Mouse (Mus musculus): ENCODE results near the gene H6pd.

Gene H6pd

GRCm38 (mm10) chr4:149975291-149975690, 33.5 kb downstream of the H6pd start:
- no peak for DNase-seq (ENCODE audit: low spot score in 2 of 2)

- no peak for DNase-seq (ENCODE audit: low spot score in 2 of 2)
Measured at GRCm38 (mm10) chr4:149971393-149971792, 37.4 kb downstream of the H6pd start.

GRCm38 (mm10) chr4:149968526-149968925, 40.3 kb downstream of the H6pd start:
- DNase-seq (ENCODE audit: low spot score in 2 of 2): no peak

DNA sequence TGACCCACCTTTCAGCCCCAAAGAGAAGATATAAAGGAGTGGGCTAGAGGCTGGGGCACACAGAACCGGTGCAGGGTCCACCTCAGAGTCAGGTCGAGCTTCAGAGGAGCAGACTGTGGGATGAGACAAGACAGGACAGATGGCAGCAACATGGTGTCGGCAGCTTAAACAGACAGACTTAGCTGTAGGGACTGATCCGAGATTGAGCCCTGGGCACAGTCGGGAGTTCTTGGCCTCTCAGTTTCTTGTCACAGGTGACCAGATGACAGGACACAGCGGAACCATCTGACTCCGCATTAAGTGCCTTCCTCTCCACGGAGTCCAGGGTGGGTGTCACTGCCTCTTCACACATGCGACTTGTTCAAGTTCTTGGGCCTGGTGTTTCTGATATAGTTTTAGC, 41.9 kb downstream of the H6pd start:
- no peak for DNase-seq (ENCODE audit: low spot score in 2 of 2)

- DNase-seq (ENCODE audit: low spot score in 2 of 2): no peak
Measured at GRCm38 (mm10) chr4:149966252-149966651, 42.6 kb downstream of the H6pd start.

DNA sequence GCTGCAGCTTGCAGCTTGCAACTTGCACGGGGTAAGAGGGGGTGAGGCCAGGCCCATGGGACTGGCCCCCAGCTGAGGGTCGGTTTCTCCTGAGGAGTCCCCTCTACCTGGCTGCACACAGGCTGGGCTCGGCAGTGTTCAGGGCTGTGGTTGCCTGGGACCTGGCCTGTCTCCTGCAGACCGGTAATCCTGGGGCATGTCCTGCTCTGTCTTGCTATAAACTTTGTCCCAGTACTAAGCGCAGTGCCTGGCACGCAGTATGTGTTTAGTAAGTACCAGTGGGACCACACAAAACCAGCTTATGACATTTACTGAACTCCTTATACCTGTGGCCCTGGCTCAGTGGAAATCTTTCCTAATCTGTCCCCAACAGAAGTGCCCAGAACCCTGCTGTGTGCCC, 43.2 kb downstream of the H6pd start:
- DNase-seq (ENCODE audit: low spot score in 2 of 2): no peak

DNA sequence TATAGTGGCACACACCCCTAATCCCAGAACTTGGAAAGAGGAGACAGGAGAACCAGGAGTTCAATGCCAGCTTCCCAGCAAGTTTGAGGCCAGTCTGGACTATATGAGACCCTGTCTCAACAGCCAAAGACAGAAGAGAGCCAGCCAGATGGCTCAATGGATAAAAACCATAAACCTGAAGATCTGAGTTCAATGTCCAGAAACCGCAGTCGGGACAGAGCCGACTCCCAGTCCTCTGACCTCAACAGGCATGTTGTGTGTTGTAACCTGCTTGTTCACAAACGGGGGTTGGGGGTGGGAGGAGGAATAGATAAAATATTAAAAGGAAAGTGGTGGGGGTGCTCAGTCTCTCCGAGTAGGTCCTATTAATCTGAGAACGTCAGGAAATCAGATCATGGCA, 43.6 kb downstream of the H6pd start:
- DNase-seq (ENCODE audit: low spot score in 2 of 2): no peak

DNA sequence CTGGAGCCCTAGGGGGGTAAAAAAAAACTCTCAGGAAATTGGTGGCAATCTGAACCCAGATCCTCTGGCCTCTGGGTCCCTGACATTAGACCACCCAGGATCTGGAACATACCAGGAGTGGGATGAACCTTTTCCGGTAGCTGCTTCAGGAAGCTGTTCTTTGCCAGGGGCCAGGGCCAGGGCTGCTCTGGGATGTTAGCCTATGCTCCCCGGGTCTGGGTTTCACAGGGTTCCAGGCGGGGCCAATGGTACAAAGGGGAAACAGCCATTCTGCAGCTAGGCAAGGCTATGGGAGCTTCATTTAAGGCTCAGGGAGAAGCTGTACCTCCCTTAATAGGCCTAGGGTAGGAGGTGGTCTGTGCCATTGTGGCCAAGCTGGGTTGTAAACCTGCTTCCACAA, 44.1 kb downstream of the H6pd start:
- DNase-seq (ENCODE audit: low spot score in 2 of 2): no peak

DNA sequence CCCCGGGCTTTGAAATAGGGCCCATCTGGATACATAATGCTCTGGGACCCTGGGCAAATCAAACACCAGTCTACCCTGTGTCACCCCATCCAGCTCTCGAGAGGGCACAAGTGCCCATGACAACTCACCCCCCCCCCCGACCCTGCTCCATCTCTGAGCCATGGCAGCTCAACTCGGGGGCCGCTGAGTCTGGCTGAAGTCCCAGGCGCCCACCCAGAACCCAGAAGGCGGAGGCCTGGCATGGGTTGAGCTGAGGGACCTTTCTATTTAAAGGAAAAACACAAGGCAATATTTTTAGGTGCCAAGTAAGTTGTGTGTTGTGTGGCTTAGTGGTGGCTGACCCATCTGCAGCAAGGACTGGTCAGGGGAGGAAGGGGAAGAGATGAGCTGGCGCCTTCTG, 44.5 kb downstream of the H6pd start:
- DNase-seq (ENCODE audit: low spot score in 2 of 2): no peak

- DNase-seq (ENCODE audit: low spot score in 2 of 2): no peak
Measured at GRCm38 (mm10) chr4:149960391-149960790, 48.4 kb downstream of the H6pd start.

DNA sequence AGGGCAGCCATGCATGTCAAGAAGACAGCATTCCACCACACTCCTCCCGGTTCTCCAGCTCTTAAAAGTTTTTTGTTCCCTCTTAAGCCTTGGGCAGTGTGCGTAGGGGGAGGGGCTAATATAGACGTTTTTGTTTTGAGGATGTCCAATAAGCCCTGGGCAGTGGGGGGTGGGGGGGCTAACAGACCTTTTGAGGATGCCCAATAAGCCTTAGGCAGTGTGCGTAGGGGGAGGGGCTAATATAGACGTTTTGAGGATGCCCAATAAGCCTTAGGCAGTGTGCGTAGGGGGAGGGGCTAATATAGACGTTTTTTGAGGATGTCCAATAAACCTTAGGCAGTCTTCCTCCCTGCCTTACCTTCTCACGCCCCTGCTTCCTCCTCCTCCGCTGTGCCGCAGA, 49.0 kb downstream of the H6pd start:
- DNase-seq (ENCODE audit: low spot score in 2 of 2): no peak

DNA sequence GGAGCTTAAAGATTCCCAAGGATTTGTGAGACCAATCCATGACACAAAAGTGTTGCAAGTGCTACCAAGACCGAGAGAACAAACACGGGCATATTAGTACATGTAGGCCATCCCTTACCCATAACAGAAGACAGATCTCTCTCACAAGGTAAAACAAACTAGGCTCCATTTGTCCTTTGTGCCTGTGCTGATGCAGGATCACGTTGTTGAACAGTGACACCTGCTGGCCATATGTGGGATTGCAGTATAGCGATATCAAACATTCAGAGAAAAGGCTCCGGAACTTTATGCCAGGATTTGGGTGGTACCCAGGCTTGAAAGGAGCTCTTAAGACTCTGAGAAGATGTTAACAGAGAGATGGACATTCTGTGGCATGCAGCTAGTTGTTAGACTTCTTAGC, 50.3 kb downstream of the H6pd start:
- DNase-seq (ENCODE audit: low spot score in 2 of 2): peak; percentile 63 to 78

DNA sequence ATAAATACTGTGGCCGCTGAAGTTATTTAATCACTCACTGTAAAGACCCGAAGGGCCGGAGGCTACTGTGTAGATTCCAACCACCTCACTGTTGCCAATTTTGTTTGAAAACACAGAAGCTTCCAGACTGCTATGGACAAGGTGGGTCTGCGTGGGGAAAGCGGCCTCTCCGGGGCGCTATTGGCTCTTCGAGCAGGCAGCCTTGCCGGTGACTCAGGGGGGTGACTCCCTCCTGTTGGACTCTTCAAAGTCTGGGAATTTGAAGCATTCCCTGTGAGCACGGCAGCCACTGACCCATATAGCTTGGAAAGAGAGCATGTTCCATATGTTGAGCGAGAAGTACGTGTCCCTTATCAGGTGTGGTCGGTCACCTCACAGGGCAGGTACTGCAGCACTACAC, 52.8 kb downstream of the H6pd start:
- no peak for DNase-seq (ENCODE audit: low spot score in 2 of 2)

GRCm38 (mm10) chr4:149955631-149956030, 53.2 kb downstream of the H6pd start:
- DNase-seq (ENCODE audit: low spot score in 2 of 2): no peak

DNA sequence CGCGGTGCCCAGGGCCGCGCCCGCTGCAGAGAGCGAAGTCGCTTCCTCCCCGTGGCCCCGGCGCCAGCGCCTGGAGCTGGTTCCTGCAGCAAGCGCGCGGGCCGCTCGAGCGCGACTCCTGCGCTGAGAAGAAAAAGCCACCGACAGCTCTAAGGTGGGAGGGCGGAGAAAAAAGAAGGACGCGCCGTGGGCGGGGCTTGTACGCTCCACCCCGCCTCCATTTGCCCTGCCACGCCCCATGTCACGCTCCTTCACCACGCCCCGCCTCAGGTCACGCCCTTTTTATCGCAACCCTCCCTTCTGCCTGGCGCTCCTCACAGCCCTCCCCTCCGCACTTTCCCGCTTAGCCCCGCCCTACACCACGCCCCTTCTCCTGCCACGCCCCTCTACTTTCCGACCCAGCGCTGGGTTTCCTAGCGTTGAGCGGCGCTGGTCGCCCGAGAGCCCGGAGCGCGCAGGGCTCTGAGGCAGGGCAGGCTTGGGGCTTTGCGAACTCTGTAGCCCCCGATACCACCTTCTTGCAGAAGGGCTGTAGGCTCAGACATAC, 53.9 kb downstream of the H6pd start, which contains the start of gene Spsb1:
Gene Spsb1, minus strand, starts transcription at position 151 of the 547 bp plus-strand sequence.
- DNase-seq (ENCODE audit: low spot score in 2 of 2): peak; percentile 97 to 99

- peak in 1 of 2 experiments; percentile 20 for DNase-seq (ENCODE audit: low spot score in 2 of 2)
Measured at GRCm38 (mm10) chr4:149953621-149954481, 55.0 kb downstream of the H6pd start.

DNA sequence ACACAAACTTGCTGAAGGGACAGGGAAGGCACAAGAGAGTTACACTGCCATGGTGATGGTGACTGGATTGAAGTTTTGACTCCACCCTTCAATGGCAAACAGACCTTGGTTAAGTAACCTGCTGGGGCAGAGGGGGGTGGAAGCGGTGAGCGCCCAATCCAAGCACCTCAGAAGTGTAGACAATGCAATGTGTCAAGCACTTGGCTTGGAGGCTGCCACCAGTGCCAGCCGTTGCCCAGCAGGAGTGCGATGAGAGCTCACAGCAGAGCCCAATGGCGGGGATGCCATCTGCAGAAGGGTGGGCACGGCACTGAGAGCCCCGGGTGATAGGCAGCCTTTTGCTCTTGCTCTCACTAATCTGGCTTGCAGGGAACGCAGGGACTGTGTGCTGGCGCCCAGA, 56.6 kb downstream of the H6pd start:
- DNase-seq (ENCODE audit: low spot score in 2 of 2): no peak

DNA sequence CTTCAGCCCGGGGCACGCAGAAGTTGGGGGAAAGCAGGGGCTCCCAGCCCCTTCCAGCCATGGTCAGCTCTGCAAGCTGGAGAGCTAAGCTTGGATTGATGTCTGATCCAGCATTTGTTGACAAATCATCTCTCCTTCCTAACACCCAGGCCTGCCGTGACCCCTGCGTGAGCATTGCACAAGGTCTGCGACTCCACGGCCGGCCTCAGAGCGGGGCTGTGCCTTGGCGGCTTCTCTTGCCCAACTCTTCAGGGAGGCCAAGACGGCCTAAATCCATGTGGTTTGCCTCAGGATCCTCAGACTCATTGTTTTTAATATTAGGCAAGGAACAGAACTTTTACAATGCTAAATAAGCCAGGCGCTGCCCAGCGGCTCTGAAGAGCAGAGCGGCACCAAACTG, 57.6 kb downstream of the H6pd start:
- DNase-seq (ENCODE audit: low spot score in 2 of 2): no peak

- no peak for DNase-seq (ENCODE audit: low spot score in 2 of 2)
Measured at GRCm38 (mm10) chr4:149949691-149950090, 59.1 kb downstream of the H6pd start.

- no peak for DNase-seq (ENCODE audit: low spot score in 2 of 2)
Measured at GRCm38 (mm10) chr4:149948119-149948518, 60.7 kb downstream of the H6pd start.

DNA sequence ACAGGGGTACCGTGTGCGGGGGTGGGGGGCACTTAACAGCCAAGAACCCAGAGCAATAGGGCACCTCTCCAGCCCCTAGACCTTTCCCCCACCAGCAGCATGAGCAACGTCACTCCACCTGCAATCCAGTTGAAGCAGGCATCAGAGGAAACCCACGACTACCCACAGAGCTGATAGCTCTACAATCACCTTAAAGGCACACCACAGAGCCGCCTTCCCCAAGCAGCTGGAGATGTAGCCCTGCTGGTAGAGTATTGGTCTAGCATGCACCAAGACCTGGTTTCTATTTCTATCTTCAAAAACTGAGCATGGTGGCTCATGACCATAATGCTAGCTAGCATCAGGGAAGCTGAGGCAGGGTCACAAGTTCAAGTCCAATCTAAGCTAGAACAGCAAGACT, 61.4 kb downstream of the H6pd start:
- DNase-seq (ENCODE audit: low spot score in 2 of 2): no peak

GRCm38 (mm10) chr4:149945194-149945593, 63.6 kb downstream of the H6pd start:
- DNase-seq (ENCODE audit: low spot score in 2 of 2): no peak

GRCm38 (mm10) chr4:149944214-149944613, 64.6 kb downstream of the H6pd start:
- no peak for DNase-seq (ENCODE audit: low spot score in 2 of 2)
